Mouse (Mus musculus): ENCODE results near the gene Nim1k.

DNA sequence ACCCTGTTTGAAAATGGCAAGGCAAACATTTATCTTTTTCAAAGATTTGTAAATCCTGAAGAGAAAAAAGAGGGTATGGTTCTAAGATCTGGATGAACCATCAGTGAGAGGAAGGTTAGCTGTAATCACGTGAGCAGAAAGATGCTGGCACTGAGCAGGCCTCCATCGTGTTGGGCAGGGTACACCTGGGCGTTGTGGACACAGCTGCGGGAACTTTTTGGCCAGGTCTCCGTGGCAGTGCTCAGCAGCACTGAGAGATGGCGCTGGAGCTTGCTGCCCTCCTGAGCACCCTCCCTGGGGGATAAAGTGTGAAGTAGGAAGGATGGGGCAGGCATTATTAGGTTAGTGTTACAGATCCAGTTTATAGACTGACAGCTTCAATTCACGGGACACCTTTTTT, 48.7 kb downstream of the Nim1k start:
- no peak for TF ChIP-seq CTCF (IDR thresholded peaks at IDR 0.05; ENCODE audit: low read depth, low read length)
- TF ChIP-seq GATA1 (IDR thresholded peaks at IDR 0.05; ENCODE audit: borderline replicate concordance, low read length): no peak
- no peak for TF ChIP-seq TAL1 (conservative IDR thresholded peaks at IDR 0.05; ENCODE audit: low read depth, low read length)
- TF ChIP-seq GATA2 (IDR thresholded peaks at IDR 0.05; ENCODE audit: borderline replicate concordance, low read depth, low read length): no peak
